Mouse (Mus musculus): Measurements from ENCODE around the gene Itpkb.

- no peak for TF ChIP-seq MXI1 (IDR thresholded peaks at IDR 0.05; ENCODE audit: low read depth, low read length)
- TF ChIP-seq CHD2 (IDR thresholded peaks at IDR 0.05; ENCODE audit: low read length): no peak
- no peak for TF ChIP-seq ELF1 (IDR thresholded peaks at IDR 0.05; ENCODE audit: low read depth, low read length)
- no peak for TF ChIP-seq MAZ (IDR thresholded peaks at IDR 0.05; ENCODE audit: low read depth, low read length)
These were observed 46.3 kb downstream of the Itpkb start for GRCm38 (mm10) chr1:180376598-180376997.

All from MEL (cell line).